Mouse (Mus musculus) megakaryocyte, adult 5-6 weeks (primary cell): ENCODE measurements around the gene Hnrnpf. TPM values are rescaled to one million over a fixed set of nuclear protein-coding genes. Genes with fewer than 3 reads are reported as not detected.

Source experiments
- ATAC-seq: 2 replicates; pipeline ENCODE4 v1.8.0; 2016; ENCODE audit warnings: mild to moderate bottlenecking, inconsistent platforms; ENCODE audit not compliant: poor library complexity, severe bottlenecking
- total RNA-seq, 2 experiments: library from RNA; stranded (forward) in 1 of 2; stranded (reverse) in 1 of 2; fragments of 153-499, 151-499 nt in 1 of 2; fragments of 221-1000, 200-1000 nt in 1 of 2; gene quantifications; 2 replicates each; pipeline versions ENCODE4 v1.2.3 to v1.2.4; 2015 to 2017

Hnrnpf gene
- total RNA-seq, 2 experiments from 2014 or later, result 668 to 1,238 TPM

- peak; percentile 87 for ATAC-seq
These were observed 8.6 kb upstream of the Hnrnpf start for GRCm38 (mm10) chr6:117891369-117892160.

DNA sequence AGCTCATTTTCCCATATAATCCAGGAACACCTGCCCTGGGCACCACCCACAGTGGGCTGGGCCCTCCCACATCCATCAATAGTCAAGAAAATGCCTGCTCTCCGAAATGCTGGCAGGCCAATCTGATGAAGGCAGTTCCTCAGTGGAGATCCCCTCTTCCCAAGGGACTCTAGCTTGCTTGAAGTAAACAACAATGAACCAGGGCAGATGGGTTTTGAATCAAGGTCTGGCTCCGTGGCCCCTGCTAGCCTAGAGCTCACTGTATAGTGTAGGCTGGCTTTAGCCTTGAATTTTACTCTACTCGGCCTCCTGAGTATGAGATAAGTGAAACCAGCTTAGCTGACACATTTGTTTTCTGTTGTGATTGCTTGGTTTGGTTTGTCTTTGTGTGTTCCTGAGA is 7.7 kb upstream of the Hnrnpf start:
- ATAC-seq, result no peak

- ATAC-seq, result peak; percentile 62
These were observed 6.7 kb upstream of the Hnrnpf start for GRCm38 (mm10) chr6:117893435-117893834.

DNA sequence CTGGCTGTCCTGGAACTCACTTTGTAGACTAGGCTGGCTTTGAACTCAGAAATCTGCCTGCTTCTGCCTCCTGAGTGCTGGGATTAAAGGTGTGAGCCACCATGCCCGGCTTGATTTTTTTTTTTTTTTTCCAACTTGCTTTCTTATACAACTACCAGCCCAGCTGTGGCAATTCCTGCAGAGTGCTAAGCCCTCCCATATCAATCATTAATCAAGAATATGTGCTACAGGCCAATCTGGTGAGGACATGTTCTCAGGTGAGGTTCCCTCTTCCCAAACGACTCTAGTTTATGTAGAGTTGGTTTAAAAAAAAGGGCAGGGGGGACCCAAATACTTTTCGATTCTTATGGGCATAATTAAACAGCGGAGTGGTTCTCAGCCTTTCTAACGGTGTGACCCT is 2.3 kb upstream of the Hnrnpf start:
- no peak for ATAC-seq

DNA sequence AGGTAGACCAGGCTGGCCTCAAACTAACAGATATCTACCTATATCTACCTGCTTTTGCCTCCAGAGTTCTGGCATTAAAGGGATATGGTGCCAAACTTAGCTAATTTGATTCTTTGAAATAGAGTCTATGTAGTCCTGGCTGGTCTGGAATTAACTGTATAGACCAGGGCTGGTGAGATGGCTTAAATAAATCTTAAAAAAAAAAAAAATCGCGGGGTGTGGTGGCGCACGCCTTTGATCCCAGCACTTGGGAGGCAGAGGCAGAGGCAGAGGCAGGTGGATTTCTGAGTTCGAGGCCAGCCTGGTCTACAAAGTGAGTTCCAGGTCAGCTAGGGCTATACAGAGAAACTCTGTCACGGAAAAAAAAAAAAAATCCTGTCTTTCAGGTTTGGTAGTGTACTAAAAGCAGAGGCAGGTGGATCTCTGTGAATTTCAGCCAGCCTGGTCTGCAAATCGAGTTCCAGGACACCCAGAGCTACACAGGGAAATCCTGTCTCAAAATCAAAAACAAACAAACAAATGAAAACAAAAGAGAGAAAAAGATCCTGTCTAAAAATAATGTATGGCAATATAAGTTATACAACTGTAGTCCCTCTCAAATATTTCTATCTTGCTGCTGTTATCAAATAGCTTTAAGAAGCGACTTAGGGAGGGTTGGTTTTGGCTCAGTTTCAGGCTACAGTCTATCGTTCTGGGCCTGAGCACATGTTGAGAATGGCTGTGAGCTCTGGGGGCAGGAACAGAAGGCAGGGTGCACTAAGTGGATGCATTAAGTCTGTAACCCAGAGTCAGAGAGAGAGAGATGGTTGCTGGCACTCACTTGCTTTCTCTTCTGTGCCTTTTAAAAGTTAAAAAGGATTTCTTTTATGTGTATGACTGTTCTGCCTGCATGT is 1.6 kb downstream of the Hnrnpf start:
- no peak for ATAC-seq

- ATAC-seq, result no peak
These were observed 2.4 kb downstream of the Hnrnpf start for GRCm38 (mm10) chr6:117902556-117902955.

- ATAC-seq, result no peak
These were observed 3.7 kb downstream of the Hnrnpf start for GRCm38 (mm10) chr6:117903836-117904235.

DNA sequence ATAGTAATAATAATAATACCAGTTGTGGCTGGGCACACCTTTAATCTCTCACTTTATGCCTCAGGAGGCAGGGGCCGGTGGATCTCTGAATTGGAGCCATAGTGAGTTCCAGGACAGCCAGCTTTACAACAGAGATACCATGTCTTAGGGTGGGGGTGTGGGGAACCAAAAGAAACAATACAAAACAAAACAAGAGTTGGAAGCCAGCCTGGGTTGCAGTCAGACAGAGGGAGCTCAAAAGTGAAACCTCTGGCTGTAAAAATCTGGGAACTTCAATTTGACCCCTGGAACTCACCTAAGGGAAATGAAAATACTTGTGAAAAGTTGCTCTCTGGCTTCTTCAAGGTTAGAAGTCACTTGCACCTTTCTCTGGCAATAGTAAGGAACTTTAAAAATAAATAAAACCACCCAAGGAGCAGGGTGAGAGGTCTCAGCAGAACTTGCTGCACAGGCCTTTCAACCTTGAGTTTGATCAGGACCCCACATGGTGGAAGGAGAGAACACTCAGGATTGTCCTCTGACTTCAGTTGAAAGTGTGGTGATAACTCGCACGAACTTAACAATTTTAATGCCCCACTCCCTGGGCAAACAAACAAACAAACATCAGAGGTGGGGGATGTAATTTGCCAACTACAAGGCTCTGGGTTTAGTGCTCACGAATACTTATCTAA is 5.3 kb downstream of the Hnrnpf start:
- no peak for ATAC-seq

DNA sequence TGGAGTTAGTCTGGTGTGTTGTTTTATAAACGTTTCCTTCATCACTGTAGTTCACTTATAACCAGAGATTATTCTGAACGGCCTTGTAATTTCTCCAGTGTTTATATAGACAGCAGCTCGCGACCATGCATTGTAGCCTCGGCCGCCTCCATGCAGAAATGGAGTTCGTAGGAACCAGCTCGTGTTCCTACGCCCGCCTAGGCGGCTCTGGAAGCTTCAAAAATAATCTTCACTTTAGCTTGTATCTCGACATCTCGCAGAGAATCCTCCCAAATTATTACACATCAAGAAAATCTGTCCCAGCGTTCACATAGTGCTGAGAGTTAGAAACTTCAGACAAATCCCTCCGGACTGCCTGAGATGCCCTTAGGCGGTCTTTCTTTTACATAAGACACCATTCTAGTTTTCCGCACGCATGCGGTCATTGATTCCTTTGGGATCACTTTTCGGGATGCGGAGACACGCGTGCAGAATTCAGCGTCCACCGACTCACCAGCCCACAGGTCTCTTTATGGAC is 5.9 kb downstream of the Hnrnpf start:
- ATAC-seq, result no peak

DNA sequence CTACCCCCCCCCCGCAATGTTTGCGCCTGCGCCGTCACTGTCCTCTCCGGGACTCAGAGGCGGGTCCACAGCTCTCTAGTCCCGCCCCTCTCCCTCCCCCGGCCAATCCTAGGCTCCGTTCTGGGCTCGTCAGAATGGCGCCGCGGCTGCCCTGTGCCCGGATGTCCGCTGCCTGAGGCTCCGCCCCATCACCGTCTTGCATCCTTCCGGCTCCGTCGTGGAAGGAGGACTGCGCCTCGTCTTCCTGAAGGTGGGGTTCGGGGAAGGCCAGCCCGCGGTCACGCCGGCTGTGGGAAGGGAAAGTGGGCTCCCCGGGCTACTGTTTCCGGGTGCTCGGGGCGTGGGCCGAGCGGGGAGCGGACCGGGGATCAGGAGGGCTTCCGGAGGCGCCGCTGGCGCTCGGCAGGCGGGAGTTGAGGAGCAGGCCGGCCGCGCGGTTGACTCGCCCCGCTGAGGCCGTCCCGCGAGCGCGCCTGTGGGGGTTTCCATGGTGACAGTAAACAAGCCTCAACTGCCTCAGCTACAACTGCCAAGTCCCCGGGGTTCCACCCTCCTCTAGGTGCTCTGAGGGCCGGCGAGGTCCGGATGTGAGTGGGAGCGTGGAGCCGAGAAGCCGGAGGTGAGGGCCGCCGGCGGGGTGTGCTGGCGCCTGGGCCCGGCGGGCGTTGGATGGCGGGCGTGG is 6.6 kb downstream of the Hnrnpf start:
- peak; percentile 83 for ATAC-seq

- ATAC-seq, result peak; percentile 73
These were observed 7.3 kb downstream of the Hnrnpf start for GRCm38 (mm10) chr6:117907301-117907978.

DNA sequence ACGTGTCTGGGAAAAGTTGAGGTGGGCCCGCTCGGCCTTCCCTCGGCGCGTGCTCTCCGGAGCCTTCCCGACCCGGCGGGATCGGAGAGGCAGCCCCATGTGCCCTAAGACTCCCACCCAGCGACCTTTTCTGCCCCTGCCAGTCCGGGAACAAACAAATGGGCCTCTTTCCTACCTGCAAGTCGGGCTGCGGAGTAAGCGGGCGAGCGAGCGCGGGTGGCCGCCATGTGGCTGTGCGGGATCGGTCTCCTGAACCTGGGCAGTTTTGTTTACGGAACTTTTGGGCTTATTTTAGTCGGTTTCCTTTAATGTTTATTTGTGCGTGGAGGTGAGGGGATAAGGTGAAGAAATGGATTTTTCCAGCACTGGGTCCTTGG is 7.8 kb downstream of the Hnrnpf start:
- peak; percentile 7 for ATAC-seq

DNA sequence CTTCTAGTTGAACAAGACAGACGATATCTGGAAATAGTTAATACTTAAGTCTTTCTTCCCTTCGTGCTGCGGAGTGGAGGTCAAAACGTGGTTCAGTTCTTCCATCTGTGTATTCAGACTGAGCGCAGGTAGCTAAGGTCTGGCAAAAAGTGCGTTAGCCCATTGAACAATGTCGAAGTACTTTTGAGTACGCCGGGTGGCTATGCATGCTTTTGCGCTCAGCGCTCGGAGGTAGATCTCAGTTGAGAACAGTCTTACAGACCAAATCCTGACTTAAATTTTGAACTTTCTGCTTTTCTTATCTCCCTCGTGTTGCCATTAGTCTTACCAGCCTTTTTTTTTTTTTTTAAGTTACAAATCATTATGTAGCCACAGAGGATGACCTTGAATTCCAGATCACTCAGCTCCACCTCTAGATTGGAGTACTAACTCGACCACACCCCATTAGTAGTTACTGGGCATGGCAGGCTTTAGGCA is 8.3 kb downstream of the Hnrnpf start:
- no peak for ATAC-seq

DNA sequence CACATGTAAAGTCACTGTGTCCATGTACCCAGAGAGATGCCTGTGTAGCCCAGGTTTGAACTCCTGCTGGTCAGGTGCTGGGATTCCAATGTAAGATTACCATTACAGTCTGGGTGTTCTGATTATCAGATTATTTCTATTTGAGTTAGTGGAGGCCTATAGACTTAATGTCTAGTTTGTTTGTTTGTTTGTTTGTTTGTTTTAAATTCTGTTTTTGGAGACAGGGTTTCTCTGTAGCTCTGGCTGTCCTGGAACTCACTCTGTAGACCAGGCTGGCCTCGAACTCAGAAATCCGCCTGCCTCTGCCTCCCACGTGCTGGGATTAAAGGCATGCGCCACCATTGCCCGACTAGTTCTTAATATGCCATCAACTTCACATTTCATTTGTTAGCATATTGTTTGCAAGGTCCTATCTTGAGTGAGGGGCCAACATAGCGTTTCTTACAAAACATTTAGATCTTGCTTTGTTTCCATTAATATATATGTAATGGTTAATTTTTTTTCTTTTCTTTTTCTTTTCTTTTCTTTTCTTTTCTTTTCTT is 10.1 kb downstream of the Hnrnpf start:
- ATAC-seq, result no peak

DNA sequence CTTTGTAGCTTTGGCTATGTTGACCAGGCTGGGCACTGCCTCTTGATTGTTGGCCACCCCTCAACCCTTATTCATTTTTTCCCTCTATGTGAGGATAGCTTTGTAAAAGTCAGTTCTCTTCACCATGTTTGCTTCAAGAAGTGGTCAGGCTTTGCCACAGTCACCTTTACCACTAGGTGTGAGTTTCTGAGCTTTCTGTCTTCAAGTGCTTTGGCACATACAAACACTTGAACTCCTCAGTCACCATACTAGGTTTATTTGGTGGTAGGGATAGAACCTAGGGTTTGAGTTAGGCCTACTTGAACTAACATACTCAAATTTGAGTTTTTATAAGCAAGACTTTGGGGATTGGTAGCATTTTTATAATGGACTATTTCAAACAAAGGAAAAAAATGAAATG is 14.4 kb downstream of the Hnrnpf start:
- no peak for ATAC-seq

DNA sequence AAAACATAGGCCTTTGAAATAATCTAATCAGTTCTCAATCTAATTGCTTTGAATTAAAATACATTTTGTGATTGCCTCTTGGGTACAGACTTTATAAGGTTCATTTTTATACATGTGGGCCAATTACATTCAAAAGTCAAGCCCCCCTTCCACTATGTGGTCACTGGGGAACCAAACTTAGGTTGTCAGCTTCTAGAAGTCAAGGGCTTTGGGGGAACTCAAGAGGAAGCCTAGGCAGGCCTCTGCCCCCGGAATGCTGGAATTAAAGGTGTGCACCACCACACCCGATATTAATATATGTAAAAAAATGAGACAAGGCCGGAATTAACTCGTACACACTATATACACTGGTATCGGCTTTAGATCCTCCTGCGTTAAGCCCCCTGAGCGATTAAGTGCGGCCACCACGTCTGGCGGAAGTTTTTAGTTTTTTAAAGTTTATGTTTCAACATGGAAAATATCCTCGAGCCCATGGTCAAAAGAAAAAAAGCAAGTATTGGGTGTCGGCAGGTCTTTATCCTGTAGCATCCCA is 16.1 kb downstream of the Hnrnpf start:
- ATAC-seq, result no peak

DNA sequence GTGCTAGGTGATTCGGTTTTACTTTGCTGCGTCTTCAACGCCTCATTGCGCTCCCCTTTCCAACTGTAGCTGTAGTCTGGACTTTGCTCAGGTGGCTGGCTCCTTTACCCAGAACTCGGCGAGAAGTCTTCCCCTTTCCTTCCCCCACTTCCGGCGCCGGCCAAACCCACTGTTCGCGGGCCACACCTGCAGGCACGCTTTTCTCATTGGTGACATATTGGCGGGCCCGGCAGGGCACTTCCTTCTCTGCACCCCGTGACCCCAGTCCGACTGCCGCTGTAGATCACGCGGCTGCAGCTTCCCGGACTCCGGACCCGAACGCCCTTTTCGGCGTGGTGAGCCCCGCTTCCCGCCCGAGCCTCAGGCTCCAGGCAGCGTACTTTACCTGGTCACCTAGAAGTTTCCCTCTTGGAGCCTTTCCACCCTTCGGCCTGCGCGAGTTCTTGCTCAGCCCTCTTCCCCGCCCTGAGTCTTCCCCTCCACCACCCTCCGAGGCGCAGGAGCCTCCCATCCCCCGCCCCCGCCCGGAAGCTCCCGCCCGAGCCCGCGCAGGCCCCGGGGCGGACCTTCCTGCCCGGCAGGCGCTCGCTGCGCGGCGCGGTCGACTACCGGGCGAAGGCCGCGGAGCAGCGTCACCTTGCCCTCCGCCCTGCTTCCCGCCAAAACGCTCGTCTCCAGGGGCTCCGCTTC is 16.8 kb downstream of the Hnrnpf start:
- ATAC-seq, result peak; percentile 87

DNA sequence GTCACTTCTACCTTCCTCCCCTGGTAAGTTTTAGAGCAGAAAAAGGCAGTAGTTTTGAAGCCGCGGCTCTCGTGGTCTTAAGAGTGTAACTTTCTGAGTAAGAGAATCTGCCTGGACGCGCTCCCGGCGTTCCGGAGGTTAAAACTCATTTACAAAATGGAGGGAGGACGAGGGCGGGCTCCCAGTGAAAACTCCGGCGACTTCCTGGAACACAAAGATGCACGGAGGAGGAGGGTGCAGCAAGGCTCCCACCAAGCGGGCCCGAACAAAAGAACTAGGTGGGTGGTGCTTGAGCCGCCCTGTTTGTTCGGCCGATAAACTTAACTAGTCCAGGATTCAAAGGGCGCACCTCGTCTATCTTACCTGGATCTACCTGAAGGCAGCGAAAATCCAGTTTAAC is 17.5 kb downstream of the Hnrnpf start:
- ATAC-seq, result peak; percentile 32

GRCm38 (mm10) chr6:117918043-117918442 is 17.9 kb downstream of the Hnrnpf start:
- ATAC-seq, result no peak
